Mouse (Mus musculus) kidney, embryonic 15.5 days (tissue): ENCODE data around the gene Ap5z1. TPM values are rescaled to one million over a fixed set of nuclear protein-coding genes. Genes with fewer than 3 reads are reported as not detected.

Experiments used
- ATAC-seq: fragments of 200-750 bp; cut with Nextera tagmentation; replicated peaks from 2 replicates; pipeline ENCODE4 v1.8.0; 2017; ENCODE audit warnings: moderate TSS enrichment; ENCODE audit not compliant: low FRiP score
- H3K27ac ChIP-seq: fragments of 300-500 bp; sonication (generic); 2 replicates; pipeline ENCODE4 v1.5.1; 2015; ENCODE audit warnings: mild to moderate bottlenecking, inconsistent platforms
- H3K27me3 ChIP-seq: fragments of 300-500 bp; sonication (generic); 2 replicates; pipeline ENCODE4 v1.6.1; 2015; ENCODE audit warnings: inconsistent platforms
- H3K36me3 ChIP-seq: fragments of 300-500 bp; sonication (generic); 2 replicates; pipeline ENCODE4 v1.6.1; 2015; ENCODE audit warnings: inconsistent platforms
- H3K4me1 ChIP-seq: fragments of 300-500 bp; sonication (generic); 2 replicates; pipeline ENCODE4 v1.6.1; 2015; ENCODE audit warnings: inconsistent platforms
- H3K4me2 ChIP-seq: fragments of 300-500 bp; sonication (generic); 2 replicates; pipeline ENCODE4 v1.6.1; 2015; ENCODE audit warnings: moderate library complexity, mild to moderate bottlenecking, inconsistent platforms
- H3K4me3 ChIP-seq: fragments of 300-500 bp; sonication (generic); replicated peaks from 2 replicates; pipeline ENCODE4 v1.5.1; 2015; ENCODE audit warnings: mild to moderate bottlenecking, inconsistent platforms
- H3K9ac ChIP-seq: fragments of 300-500 bp; sonication (generic); 2 replicates; pipeline ENCODE4 v1.6.1; 2015; ENCODE audit warnings: mild to moderate bottlenecking, inconsistent platforms
- H3K9me3 ChIP-seq: fragments of 300-500 bp; sonication (generic); replicated peaks from 2 replicates; pipeline ENCODE4 v1.6.1; 2016; ENCODE audit warnings: inconsistent platforms
- WGBS: fragments of 180-500 bp; shearing (Covaris S2); methylation state at CpG from one replicate; pipeline ENCODE4 v1.1.7; 2015; ENCODE audit warnings: mixed read lengths; 5-methylcytosine and 5-hydroxymethylcytosine counted together
- polyA plus RNA-seq: library from polyadenylated mRNA; unstranded; fragments of >200 nt; fragmentation: Nextera tagmentation; extraction: Ambion mirVana; gene quantifications from 2 replicates; pipeline ENCODE4 v1.2.1, GENCODE M21; 2015

The Ap5z1 gene
- polyA plus RNA-seq = 10.2 and 12.9 TPM in 2 replicates

DNA sequence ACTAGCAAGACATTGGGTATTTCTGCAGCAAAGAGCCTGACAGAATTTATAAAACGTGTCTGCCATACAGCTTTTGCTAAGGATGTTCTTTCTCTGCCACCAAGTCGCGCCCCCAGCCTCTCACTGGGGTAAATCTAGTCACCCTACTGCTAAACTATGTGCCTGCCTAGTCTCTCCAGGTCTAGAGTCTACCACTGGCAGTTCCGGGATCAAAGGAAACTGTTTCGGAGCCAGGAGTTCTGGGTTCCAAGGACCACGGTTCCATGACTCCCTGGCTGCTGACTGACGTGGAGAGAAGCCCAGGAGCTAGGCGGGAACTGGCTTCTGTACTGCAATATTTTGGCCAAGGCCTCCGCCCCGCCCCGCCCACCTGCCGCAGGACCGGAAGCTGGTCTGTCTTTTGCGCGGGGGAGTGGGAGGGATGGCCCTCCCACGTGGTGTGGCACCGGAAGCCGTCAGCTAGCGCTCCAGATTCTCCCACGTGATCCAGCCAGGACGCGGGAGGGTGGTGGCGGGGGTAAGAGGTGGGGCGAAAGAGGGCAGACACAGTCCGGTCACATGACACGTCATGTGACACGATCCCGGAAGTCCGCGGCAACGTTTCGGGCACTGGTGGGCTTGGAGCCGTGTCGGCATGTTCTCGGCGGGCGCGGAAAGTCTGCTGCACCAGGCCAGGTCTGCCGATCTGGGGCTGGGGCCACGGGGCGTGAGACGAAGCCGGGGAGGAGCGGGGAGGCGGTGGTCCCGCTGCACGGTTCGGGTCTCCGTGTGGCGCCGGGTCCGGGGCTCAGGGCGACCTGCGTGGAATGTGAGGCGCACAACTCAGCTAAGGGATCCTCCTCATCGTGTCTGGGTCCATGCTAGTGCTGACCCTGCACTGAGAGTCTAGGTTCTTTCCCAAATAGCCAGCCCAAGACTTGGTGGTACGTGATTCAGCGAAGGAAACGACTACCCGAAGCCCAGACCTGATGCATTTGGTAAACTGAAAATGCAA, at the start of gene Ap5z1:
Gene Ap5z1 (plus strand): TSS at position 484 of the 994 bp plus-strand sequence.
- peaks cover 32% of the 10 kb centered on the region for H3K36me3 ChIP-seq
- peak within 1 kb of the TSS; percentile 76 for H3K4me3 ChIP-seq
- H3K27me3 ChIP-seq = no peaks in the 10 kb centered on the region
- H3K9me3 ChIP-seq = no peaks in the 10 kb centered on the region
- H3K4me2 ChIP-seq = peak within 1 kb of the TSS; percentile 89
- H3K4me1 ChIP-seq = peaks cover 19% of the 10 kb centered on the region
- ATAC-seq = peak; percentile 89
- peak within 1 kb of the TSS; percentile 66 for H3K9ac ChIP-seq
- H3K27ac ChIP-seq = peak within 1 kb of the TSS; percentile 91
- WGBS = 1% methylated on average over 60 of the region's 60 CpGs

DNA sequence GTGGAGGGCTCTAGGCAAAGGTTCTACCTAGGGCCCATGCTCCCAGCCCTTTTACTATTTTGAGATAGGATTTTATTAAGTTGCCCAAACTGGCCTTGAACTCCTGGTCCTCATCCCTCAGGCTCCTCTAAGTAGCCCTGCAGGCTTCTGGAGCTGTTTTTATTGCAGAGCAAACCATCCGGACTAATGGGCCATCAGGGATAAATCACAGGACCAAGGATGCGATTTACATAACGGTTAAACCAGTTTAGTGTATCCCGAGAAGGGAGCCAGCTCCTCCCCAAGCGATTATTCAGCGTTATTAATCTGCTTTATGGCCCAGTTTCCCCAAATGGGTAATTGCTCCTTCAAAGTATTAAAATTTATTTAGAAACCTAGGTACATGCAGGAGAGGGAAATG, 48.3 kb upstream of the Ap5z1 start:
- Histone ChIP-seq H3K9me3 (no peaks in the 10 kb centered on the region), H3K4me1 (peaks cover 69% of the 10 kb centered on the region), H3K4me3 (no peak overlapping the region), H3K27ac (0 out of 2 replicates have a peak overlapping the region, but pooled peaks have one; percentile 45), H3K9ac (no peak overlapping the region), H3K36me3 (peaks cover 14% of the 10 kb centered on the region; the same call in 1 of the 2 replicates), H3K4me2 (no peak overlapping the region), H3K27me3 (no peaks in the 10 kb centered on the region)
- 25% methylated on average over 6 of the region's 6 CpGs for WGBS
- no peak for ATAC-seq

DNA sequence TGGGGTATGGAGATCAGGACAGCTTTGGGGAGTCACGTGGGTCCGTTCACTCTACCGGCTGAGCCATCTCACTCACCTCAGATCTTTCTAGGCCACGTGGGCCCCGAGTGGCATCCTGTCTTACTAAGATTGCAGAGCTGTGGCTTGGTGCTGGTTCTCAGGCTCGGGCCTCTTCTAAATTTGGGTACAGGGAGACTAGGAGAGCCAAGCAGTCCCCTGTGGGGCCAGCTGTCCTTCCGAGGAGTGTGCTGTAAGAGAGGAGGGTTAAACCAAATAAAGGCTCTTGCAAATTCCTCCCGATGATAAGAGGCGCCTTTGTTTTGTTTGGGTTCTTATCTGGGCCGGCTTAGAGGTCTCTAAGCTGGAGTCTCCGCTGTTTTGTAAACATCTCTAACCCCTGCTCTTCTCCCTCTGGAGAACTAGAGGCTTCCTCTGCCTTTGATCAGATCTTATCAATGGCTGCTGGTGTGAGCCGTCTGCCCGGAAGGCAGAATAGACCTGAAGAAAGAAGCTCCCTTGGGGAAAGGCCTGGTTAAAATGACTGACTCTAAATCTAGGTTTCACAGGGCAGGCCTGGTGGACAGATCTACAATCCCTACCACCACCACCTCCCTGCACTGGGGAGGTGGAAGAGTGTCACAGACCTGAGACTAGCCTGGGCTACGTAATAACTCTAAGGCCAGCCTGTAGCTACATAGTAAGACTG, 47.5 kb upstream of the Ap5z1 start:
- no peaks in the 10 kb centered on the region for H3K9me3 ChIP-seq
- H3K36me3 ChIP-seq = peaks cover 21% of the 10 kb centered on the region
- H3K27ac ChIP-seq = peak overlapping the region; percentile 23
- H3K4me2 ChIP-seq = no peak overlapping the region
- H3K4me3 ChIP-seq = no peak overlapping the region
- WGBS = 30% methylated on average over 14 of the region's 14 CpGs
- no peak overlapping the region for H3K9ac ChIP-seq
- no peaks in the 10 kb centered on the region for H3K27me3 ChIP-seq
- no peak for ATAC-seq
- H3K4me1 ChIP-seq = peaks cover 66% of the 10 kb centered on the region

DNA sequence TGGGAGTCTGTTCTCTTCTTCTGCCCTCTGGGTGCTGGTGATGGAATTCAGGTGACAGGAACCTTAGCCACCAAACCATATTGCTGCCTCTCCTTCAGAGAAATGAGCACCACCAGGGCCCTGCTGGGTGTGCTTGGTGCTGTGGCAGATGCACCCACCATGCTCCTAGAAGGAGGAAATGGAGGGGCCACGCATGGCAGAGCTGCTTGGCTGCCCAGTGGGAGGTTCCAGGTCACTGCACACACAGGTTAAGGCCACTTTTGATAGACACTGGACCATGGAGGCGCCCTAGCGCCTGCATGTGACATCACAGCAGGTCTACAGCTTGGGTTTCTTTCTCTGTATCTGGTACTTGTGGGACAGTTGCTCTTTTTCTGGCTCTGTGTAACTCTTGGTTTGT, 46.6 kb upstream of the Ap5z1 start:
- WGBS = 58% methylated on average over 3 of the region's 3 CpGs
- Histone ChIP-seq H3K27me3 (no peaks in the 10 kb centered on the region), H3K4me3 (no peak overlapping the region), H3K4me1 (peaks cover 64% of the 10 kb centered on the region), H3K9ac (no peak overlapping the region), H3K9me3 (no peaks in the 10 kb centered on the region), H3K27ac (peak overlapping the region; percentile 23; the same call in 1 of the 2 replicates), H3K36me3 (peaks cover 29% of the 10 kb centered on the region), H3K4me2 (0 out of 2 replicates have a peak overlapping the region, but pooled peaks have one; percentile 7)
- peak; percentile 24 for ATAC-seq

DNA sequence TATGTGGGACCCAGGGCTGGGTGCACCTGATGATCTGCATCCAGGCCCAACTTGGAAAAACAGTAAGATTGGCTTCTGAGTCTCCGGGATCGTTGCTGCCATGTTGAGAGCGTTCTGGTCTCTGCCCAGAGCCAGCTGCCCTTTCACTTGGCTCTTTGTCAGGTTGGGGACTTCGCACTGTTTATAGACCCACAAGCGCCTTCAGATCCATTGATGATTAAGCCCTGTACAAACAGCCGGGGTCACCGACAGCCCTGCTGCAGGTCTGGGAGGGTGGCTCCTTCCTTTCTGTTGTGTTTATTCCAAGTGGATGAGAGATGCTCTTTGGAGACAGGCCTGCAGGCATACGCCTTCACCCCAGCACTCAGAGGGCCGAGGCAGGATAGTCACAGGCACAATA, 45.9 kb upstream of the Ap5z1 start:
- ATAC-seq = 0 out of 2 replicates have a peak, but pooled peaks have one; percentile 13
- Histone ChIP-seq H3K27me3 (no peaks in the 10 kb centered on the region), H3K27ac (peak overlapping the region; percentile 15; the same call in 1 of the 2 replicates), H3K4me2 (no peak overlapping the region), H3K9ac (no peak overlapping the region), H3K9me3 (no peaks in the 10 kb centered on the region), H3K4me1 (peaks cover 56% of the 10 kb centered on the region), H3K36me3 (peaks cover 35% of the 10 kb centered on the region), H3K4me3 (no peak overlapping the region)
- 58% methylated on average over 9 of the region's 9 CpGs for WGBS

DNA sequence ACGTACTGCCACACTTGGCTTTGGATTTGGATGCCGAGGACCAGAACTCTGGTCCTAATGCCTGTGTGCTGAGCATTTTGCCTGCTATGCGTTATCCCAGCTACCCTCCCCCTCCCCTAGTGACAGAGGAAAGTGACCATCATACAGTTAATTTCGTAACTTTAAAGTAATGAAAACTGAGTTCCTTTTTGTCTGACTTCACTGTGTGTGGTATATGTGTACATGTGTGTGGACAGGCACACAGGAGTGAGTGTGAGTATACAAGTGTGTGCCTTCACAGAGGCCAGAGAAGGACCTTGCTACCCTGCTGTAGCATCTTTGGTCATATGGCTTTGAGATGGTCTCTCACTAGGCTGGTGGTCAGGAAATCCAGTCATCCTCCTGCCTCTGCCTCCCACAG, 45.3 kb upstream of the Ap5z1 start:
- peaks cover 35% of the 10 kb centered on the region for H3K36me3 ChIP-seq
- WGBS = 89% methylated on average over 4 of the region's 4 CpGs
- no peak overlapping the region for H3K9ac ChIP-seq
- H3K27ac ChIP-seq = no peak overlapping the region
- no peaks in the 10 kb centered on the region for H3K9me3 ChIP-seq
- peaks cover 53% of the 10 kb centered on the region for H3K4me1 ChIP-seq
- H3K4me3 ChIP-seq = no peak overlapping the region
- H3K27me3 ChIP-seq = no peaks in the 10 kb centered on the region
- H3K4me2 ChIP-seq = no peak overlapping the region
- no peak for ATAC-seq

DNA sequence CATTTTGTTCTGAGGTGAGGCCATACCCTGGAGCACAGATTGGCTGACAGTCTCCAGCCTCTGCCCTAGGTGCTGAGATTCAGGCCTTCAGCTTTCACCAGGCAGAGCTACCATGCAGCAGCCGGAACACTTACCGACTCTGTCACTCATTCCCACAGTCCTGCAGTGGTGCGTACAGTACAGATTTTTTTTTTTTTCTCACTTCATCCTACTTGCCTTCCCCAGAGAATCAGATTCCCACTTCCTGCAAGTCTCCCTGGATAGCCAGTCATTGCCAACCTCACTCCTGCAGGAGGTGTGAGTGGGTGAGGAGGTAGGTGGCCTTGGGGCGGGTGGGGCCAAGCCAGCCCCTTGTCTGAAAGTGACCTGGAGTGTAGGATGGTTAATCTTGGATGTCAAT, 43.4 kb upstream of the Ap5z1 start:
- Histone ChIP-seq H3K4me3 (no peak overlapping the region), H3K9ac (no peak overlapping the region), H3K27ac (no peak overlapping the region), H3K27me3 (no peaks in the 10 kb centered on the region), H3K4me2 (no peak overlapping the region), H3K9me3 (no peaks in the 10 kb centered on the region), H3K36me3 (peaks cover 35% of the 10 kb centered on the region), H3K4me1 (peaks cover 53% of the 10 kb centered on the region)
- 86% methylated on average over 4 of the region's 4 CpGs for WGBS
- no peak for ATAC-seq

DNA sequence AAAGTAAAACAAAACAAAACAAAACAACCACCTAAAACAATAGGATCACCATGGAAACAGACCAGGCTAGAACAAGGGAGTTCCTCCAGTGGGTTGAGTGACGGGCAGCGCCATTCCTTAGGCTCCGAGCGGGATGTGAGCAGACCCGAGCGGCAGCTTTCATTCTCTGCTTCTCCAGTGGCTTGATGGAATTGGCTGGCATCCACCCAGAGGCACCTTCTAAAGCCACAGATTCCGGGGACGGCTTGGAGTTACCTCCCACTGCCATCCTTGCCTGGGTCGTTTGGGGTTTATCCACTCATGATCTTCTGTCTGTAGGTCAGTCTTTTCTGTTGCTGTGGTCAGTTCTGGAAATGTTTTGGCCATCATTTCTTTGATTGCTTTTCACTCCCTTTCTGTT, 42.8 kb upstream of the Ap5z1 start:
- H3K27me3 ChIP-seq = no peaks in the 10 kb centered on the region
- H3K27ac ChIP-seq = no peak overlapping the region
- WGBS = 89% methylated on average over 9 of the region's 9 CpGs
- H3K9ac ChIP-seq = no peak overlapping the region
- H3K4me2 ChIP-seq = no peak overlapping the region
- H3K4me1 ChIP-seq = peaks cover 53% of the 10 kb centered on the region
- ATAC-seq = no peak
- H3K9me3 ChIP-seq = no peaks in the 10 kb centered on the region
- H3K36me3 ChIP-seq = peaks cover 35% of the 10 kb centered on the region
- H3K4me3 ChIP-seq = no peak overlapping the region

DNA sequence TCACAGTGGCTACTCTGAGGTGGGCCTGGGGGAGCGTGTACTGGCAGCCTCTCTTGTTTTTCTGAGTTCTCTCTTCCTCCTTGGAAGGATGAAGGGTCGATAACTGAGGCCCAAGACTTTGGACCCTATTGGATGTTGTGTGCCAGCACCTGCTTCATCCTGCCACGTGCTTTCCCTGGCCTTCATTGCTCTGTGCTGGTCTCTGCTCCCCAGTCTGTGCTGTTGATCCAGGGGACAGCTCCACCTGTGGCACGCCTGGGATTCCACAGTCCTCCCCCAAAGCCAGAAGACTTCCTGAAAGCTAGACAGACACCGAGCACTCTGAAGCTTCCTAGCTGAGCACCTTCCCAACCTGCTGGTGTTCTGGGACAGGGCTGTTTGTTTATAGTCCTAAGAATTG, 41.9 kb upstream of the Ap5z1 start:
- Histone ChIP-seq H3K27ac (no peak overlapping the region), H3K4me3 (no peak overlapping the region), H3K36me3 (peaks cover 35% of the 10 kb centered on the region), H3K4me2 (no peak overlapping the region), H3K4me1 (peaks cover 52% of the 10 kb centered on the region), H3K27me3 (no peaks in the 10 kb centered on the region), H3K9me3 (no peaks in the 10 kb centered on the region), H3K9ac (no peak overlapping the region)
- ATAC-seq = no peak
- 85% methylated on average over 5 of the region's 5 CpGs for WGBS

DNA sequence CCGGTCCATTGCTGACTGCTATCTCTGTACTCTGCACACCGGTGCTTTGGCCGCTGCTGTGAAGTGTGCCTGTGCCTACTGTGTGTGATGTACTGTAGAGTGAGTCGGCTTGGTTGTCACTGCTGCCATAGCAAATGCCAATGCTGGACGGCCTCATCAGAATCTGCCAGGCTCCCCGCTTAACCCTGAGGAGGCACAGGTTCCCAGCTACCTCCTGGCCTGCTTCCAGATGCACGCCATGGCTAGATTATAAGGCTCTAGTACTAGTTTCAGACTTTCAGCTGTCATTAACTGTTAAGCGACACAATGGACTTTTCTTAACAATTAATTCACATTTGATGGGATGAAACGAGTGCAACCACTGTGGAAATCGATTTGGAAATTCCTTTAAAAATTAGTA, 40.6 kb upstream of the Ap5z1 start:
- H3K36me3 ChIP-seq = peaks cover 35% of the 10 kb centered on the region
- H3K9ac ChIP-seq = no peak overlapping the region
- H3K4me1 ChIP-seq = peaks cover 52% of the 10 kb centered on the region
- no peaks in the 10 kb centered on the region for H3K27me3 ChIP-seq
- H3K4me3 ChIP-seq = no peak overlapping the region
- WGBS = 93% methylated on average over 10 of the region's 10 CpGs
- H3K4me2 ChIP-seq = no peak overlapping the region
- no peaks in the 10 kb centered on the region for H3K9me3 ChIP-seq
- ATAC-seq = no peak
- no peak overlapping the region for H3K27ac ChIP-seq

DNA sequence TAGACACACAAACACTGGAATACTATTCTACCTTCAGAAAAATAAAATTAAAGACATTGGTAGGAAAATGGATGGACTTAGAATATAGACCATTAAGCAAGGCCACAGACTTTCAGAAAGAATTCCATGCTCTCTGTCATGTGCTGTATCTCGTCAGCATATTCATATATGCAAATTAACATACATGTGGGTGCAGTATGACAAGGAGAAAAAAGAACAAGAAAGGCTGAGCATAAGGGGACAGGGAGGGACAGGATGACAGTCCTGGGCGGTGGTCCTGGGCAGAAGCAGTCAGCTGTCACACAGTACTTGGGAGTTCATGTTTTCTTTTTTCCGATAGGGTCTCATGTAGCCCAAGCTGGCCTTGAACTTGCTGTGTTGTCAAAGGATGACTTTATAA, 40.0 kb upstream of the Ap5z1 start:
- H3K4me1 ChIP-seq = peaks cover 50% of the 10 kb centered on the region
- WGBS = 44% methylated on average over 3 of the region's 3 CpGs
- H3K9me3 ChIP-seq = no peaks in the 10 kb centered on the region
- ATAC-seq = no peak
- no peak overlapping the region for H3K4me3 ChIP-seq
- H3K4me2 ChIP-seq = peak overlapping the region; percentile 33; the same call in 1 of the 2 replicates
- H3K27me3 ChIP-seq = no peaks in the 10 kb centered on the region
- no peak overlapping the region for H3K9ac ChIP-seq
- peak overlapping the region; percentile 93; the same call in 1 of the 2 replicates for H3K27ac ChIP-seq
- H3K36me3 ChIP-seq = peaks cover 33% of the 10 kb centered on the region
